Mouse (Mus musculus): ENCODE data around the gene Dmd. TPM values are rescaled to one million over a fixed set of nuclear protein-coding genes. Genes with fewer than 3 reads are reported as not detected.

Gene Dmd
- polyA plus RNA-seq, 1 experiment from 2014 or later: 14.6 TPM

DNA sequence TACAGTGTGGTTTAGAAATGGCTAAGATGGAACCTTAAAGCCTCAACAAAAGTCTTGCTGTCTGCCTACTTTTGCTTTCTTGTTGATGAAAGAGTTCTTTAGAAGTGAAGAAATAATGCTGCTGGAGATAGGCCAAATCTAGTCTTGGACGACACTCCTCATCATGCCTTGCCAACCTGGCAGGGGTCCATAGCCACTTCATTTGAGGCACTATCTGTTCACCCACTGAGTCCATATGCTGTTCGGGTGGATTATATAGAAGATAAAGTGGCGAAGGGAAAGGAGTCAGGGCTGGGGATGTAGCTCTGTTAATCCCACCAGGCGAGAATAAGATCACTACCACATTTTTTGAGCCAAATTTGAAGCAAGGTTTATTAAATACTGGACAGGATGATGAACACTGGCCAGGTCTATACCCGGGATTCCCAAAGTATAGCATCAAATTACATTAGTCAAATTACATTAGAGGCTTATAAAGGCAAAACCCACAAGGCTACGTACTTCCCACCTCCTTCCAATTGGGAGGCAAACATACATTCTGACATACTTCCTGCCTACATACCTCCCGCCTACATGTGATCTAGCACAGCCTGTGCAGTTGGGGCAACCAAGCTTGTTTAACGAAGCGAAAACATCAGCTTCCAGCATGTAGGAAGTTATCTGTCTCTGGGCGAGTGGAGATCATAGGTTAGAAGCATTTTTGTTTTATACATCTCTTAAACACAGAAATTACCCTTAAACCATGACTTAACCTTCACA is 1984.2 kb downstream of the Dmd start:
- ATAC-seq: no peak
- no peaks in the 10 kb centered on the region for H3K27me3 ChIP-seq (replicated peaks; ENCODE audit: control insufficient read depth, insufficient read depth, low read length)
- H3K4me1 ChIP-seq (replicated peaks; ENCODE audit: control insufficient read depth, insufficient read depth, low read length): no peaks in the 10 kb centered on the region
- 87% methylated on average over 10 of the region's 10 CpGs for WGBS
- H3K4me3 ChIP-seq (ENCODE audit: low read depth, low read length): no peak overlapping the region
- H3K9ac ChIP-seq (ENCODE audit: low read depth, low read length): no peak overlapping the region
- TF ChIP-seq CTCF (IDR thresholded peaks at IDR 0.05; ENCODE audit: low read depth): no peak
- no peak overlapping the region for H3K4me2 ChIP-seq (replicated peaks; ENCODE audit: low read depth)
- no peaks in the 10 kb centered on the region for H3K36me3 ChIP-seq (ENCODE audit: control insufficient read depth, insufficient read depth)
- H3K9me3 ChIP-seq (ENCODE audit: control insufficient read depth): no peaks in the 10 kb centered on the region
- H3K27ac ChIP-seq (ENCODE audit: low read depth, low read length): no peak overlapping the region

DNA sequence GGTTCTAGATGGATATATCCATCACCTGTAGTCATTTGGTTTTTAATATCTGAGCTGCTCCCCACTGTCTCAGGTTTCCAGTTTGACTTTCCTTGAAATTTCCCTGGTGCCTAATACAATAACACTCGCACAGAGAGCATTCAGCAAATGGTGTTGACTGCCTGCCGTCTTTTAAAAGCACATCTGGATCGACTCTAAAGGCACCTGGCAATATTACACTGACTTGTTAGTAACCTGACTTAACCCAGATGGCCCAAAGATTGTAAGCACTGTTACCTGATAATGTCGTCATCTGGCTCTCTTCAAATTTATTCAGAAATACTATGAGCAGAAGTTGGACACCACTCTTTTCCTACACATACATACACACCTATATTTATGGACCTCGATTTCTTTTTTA is 2011.9 kb downstream of the Dmd start:
- no peaks in the 10 kb centered on the region for H3K4me1 ChIP-seq (replicated peaks; ENCODE audit: control insufficient read depth, insufficient read depth, low read length)
- no peak overlapping the region for H3K4me3 ChIP-seq (ENCODE audit: low read depth, low read length)
- no peaks in the 10 kb centered on the region for H3K9me3 ChIP-seq (ENCODE audit: control insufficient read depth)
- H3K36me3 ChIP-seq (ENCODE audit: control insufficient read depth, insufficient read depth): no peaks in the 10 kb centered on the region
- H3K9ac ChIP-seq (ENCODE audit: low read depth, low read length): no peak overlapping the region
- ATAC-seq: no peak
- 41% methylated on average over 5 of the region's 5 CpGs for WGBS
- H3K4me2 ChIP-seq (replicated peaks; ENCODE audit: low read depth): no peak overlapping the region
- no peak for TF ChIP-seq CTCF (IDR thresholded peaks at IDR 0.05; ENCODE audit: low read depth)
- no peak overlapping the region for H3K27ac ChIP-seq (ENCODE audit: low read depth, low read length)
- H3K27me3 ChIP-seq (replicated peaks; ENCODE audit: control insufficient read depth, insufficient read depth, low read length): no peaks in the 10 kb centered on the region

DNA sequence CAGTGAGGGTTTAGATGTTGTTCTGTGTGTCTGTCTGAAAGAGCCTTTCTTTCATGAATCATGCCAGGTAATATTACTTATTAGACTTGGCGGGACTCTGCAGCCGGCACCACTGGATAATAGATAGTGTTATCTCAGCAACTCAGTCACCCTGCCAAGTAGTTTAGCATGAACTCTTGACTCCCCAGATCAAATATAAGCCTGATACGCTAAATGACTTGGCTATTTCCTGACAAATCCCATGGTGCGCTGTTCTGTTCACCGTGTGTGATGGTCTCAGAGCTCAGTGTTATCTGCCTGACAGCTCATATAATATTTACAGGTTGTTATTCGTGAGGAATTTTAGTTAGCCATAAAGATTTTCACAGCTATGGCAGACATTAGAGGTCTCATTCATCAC is 2012.3 kb downstream of the Dmd start:
- Histone ChIP-seq H3K4me2 (replicated peaks; ENCODE audit: low read depth) (no peak overlapping the region), H3K36me3 (ENCODE audit: control insufficient read depth, insufficient read depth) (no peaks in the 10 kb centered on the region), H3K27me3 (replicated peaks; ENCODE audit: control insufficient read depth, insufficient read depth, low read length) (no peaks in the 10 kb centered on the region), H3K27ac (ENCODE audit: low read depth, low read length) (no peak overlapping the region), H3K9ac (ENCODE audit: low read depth, low read length) (no peak overlapping the region), H3K4me1 (replicated peaks; ENCODE audit: control insufficient read depth, insufficient read depth, low read length) (no peaks in the 10 kb centered on the region), H3K9me3 (ENCODE audit: control insufficient read depth) (no peaks in the 10 kb centered on the region), H3K4me3 (ENCODE audit: low read depth, low read length) (no peak overlapping the region)
- no peak for TF ChIP-seq CTCF (IDR thresholded peaks at IDR 0.05; ENCODE audit: low read depth)
- no peak for ATAC-seq
- WGBS: 37% methylated on average over 6 of the region's 6 CpGs

DNA sequence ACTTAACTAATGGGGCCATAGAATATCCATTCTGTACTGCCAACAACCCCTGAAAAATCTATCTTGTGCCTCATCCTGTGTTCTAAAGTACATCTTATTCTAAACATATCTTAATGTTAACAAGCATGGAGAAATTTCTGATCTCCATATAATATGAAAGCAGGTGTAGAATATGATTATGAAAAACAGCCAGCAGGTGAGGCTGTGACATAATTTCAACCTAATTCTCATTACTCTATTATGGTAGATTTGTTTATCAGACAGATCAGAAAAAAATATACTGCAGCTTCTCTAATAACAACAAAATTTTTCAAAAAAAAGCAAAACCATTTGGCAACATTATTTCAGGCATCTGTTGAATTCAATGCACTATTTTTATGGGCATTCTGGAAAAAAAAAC is 2059.6 kb downstream of the Dmd start:
- no peaks in the 10 kb centered on the region for H3K4me1 ChIP-seq (replicated peaks; ENCODE audit: control insufficient read depth, insufficient read depth, low read length)
- H3K9ac ChIP-seq (ENCODE audit: low read depth, low read length): no peak overlapping the region
- no peak overlapping the region for H3K27ac ChIP-seq (ENCODE audit: low read depth, low read length)
- no peaks in the 10 kb centered on the region for H3K36me3 ChIP-seq (ENCODE audit: control insufficient read depth, insufficient read depth)
- no peak overlapping the region for H3K4me3 ChIP-seq (ENCODE audit: low read depth, low read length)
- no peaks in the 10 kb centered on the region for H3K27me3 ChIP-seq (replicated peaks; ENCODE audit: control insufficient read depth, insufficient read depth, low read length)
- peak; percentile 23 for TF ChIP-seq CTCF (IDR thresholded peaks at IDR 0.05; ENCODE audit: low read depth)
- H3K9me3 ChIP-seq (ENCODE audit: control insufficient read depth): no peaks in the 10 kb centered on the region
- H3K4me2 ChIP-seq (replicated peaks; ENCODE audit: low read depth): no peak overlapping the region
- ATAC-seq: no peak

DNA sequence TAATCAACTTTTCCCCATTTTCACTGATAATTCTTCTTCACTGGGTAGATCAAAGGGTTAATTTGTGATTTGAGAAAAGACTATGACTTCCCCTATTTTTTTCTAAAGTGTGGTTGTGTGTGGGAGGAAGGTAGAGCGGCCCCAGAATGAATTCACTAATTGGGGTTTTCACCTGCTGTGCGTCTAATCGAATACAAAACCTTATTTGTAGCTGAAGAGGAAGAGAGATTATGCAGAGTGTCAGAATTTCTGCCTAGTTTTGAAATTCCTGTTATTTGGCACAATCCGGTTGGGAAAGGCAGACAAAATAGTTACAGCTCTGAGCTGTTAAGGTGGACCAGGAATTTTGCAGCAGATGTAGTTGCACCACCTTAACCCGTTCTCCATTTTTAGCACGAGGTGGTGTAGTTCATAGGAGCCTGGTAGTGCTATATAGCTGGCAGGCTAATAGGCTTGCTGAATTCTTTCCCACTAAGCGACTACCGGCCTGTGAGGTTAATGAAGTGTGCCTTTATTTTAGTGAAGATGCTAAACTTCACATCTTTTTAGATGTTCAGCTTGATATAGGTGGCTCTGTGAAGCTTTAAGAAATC is 2092.9 kb downstream of the Dmd start:
- 68% methylated on average over 8 of the region's 8 CpGs for WGBS

DNA sequence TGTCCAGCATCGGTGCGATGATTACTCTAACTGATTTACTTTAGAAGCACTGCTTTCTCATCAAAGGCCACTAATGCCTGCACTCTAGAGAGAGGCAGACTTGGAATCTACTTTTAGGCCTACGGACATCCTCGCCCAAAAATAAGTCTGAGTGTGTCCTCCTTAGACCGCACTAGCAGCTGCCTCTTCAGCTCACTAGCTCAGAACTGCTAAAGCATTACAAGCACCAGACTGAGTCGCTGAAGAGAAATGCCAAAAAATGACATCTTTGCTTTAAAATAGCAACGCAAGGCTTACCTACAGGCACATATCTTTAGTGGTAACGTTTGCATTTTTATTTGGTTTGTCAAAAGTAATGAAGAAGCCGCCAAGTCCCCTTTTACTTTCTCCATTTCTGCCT is 2098.0 kb downstream of the Dmd start:
- WGBS: 84% methylated on average over 9 of the region's 9 CpGs
- no peak for TF ChIP-seq CTCF (IDR thresholded peaks at IDR 0.05; ENCODE audit: low read depth)
- H3K4me3 ChIP-seq (ENCODE audit: low read depth, low read length): no peak overlapping the region
- ATAC-seq: no peak
- no peaks in the 10 kb centered on the region for H3K36me3 ChIP-seq (ENCODE audit: control insufficient read depth, insufficient read depth)
- H3K9me3 ChIP-seq (ENCODE audit: control insufficient read depth): no peaks in the 10 kb centered on the region
- H3K27me3 ChIP-seq (replicated peaks; ENCODE audit: control insufficient read depth, insufficient read depth, low read length): no peaks in the 10 kb centered on the region
- no peak overlapping the region for H3K4me2 ChIP-seq (replicated peaks; ENCODE audit: low read depth)
- no peak overlapping the region for H3K9ac ChIP-seq (ENCODE audit: low read depth, low read length)
- no peak overlapping the region for H3K27ac ChIP-seq (ENCODE audit: low read depth, low read length)
- no peaks in the 10 kb centered on the region for H3K4me1 ChIP-seq (replicated peaks; ENCODE audit: control insufficient read depth, insufficient read depth, low read length)

More for the DNA sequence above, 2092.9 kb downstream of the Dmd start:
- TF ChIP-seq CTCF (IDR thresholded peaks at IDR 0.05; ENCODE audit: low read depth): no peak
- Histone ChIP-seq H3K27ac (ENCODE audit: low read depth, low read length) (no peak overlapping the region), H3K9me3 (ENCODE audit: control insufficient read depth) (no peaks in the 10 kb centered on the region), H3K9ac (ENCODE audit: low read depth, low read length) (no peak overlapping the region), H3K4me2 (replicated peaks; ENCODE audit: low read depth) (no peak overlapping the region), H3K4me3 (ENCODE audit: low read depth, low read length) (no peak overlapping the region), H3K36me3 (ENCODE audit: control insufficient read depth, insufficient read depth) (no peaks in the 10 kb centered on the region), H3K27me3 (replicated peaks; ENCODE audit: control insufficient read depth, insufficient read depth, low read length) (no peaks in the 10 kb centered on the region), H3K4me1 (replicated peaks; ENCODE audit: control insufficient read depth, insufficient read depth, low read length) (no peaks in the 10 kb centered on the region)
- no peak for ATAC-seq
